Mouse (Mus musculus): Measurements from ENCODE around the gene Slc15a2. TPM values are rescaled to one million over a fixed set of nuclear protein-coding genes. Genes with fewer than 3 reads are reported as not detected.

Gene Slc15a2
- total RNA-seq, 2 experiments from 2014 or later = 30.1 to 32.1 TPM

DNA sequence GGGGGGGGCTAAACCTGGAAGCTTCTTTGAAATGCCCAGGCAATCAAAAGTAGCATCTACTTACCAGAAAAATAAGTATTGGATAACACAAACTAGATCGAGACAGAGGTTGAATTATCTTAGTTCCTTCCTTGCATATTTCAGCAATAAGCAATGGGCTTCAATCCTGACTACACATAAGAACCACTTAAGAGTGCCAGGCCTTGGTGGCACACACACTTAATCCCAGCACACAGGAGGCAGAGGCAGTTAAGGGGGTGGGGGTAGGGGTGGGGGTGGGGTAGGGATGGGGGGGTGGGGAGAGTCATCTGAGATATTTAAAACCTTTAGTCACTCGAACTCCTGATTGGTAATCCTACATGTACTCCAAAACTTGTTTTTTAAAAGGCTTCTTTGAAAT, 13.5 kb downstream of the Slc15a2 start:
- no peak for DNase-seq (ENCODE audit: low spot score in 2 of 2)
- intact Hi-C loops (cut with DNase I) = no loop called here

DNA sequence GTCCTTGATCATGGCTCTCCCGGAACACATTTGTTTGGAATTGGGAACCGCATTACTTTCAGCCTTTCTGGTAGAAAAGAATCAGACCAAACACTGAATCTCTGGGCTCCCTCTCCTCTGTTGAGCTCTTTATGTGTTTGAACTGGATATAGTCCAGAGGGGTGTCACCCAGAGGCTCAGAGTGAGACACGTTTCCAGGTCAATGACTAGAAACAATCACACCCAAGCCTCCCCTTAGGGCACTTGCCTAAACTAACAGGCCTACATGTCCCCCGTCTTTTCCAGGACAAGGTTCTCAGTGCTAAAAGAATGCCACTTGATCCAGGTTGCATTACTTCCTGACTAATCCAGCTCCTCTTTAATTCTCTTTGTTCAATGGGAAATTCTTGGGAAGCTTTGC, 13.9 kb downstream of the Slc15a2 start:
- intact Hi-C loops (cut with DNase I) = no loop called here
- peak in 1 of 2 experiments; percentile 29 for DNase-seq (ENCODE audit: low spot score in 2 of 2)

DNA sequence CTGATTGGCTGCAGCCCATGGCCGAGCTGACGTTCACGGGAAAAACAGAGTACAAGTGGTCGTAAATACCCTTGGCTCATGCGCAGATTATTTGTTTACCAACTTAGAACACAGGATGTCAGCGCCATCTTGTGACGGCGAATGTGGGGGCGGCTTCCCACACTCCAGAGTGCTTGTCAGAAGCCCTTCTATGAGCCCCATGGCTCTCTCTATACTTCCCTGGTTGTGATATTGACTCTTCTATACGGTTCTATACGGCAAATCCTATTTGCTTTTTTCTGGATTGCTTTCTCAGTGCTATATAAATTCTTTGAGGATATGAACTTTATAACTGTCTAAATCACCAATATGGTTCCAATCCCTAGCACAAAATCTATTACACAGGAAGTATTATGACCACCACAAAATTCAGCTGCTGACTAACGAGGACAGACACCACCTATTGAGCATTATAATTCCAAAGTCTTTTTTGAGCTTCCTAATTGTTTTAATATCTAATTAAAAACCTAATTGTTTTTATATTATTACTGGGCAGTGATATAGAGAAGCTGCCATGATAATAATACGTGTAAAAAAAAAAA, 14.5 kb downstream of the Slc15a2 start:
- intact Hi-C loops (cut with DNase I) = no loop called here
- no peak for DNase-seq (ENCODE audit: low spot score in 2 of 2)

DNA sequence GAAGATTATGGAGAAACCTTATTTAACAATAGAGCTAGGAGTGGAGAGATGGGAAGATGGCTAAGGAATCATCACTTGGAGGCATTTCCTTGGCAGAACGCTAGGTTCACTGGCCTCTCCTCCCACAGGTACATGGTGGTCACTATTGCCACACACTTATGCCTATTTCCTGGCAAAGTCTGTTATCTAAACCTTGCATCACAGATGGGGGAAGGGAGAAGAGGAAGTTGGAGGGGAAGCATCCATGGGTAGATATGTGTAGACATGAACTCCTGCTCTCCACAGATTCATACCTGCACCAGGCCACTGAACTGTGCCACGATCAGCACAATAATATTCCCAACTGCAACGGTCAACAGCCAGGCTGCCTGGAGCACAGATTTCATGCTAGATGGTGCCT, 32.8 kb downstream of the Slc15a2 start:
- intact Hi-C loops (cut with DNase I) = no loop called here
- DNase-seq (ENCODE audit: low spot score in 2 of 2) = no peak

DNA sequence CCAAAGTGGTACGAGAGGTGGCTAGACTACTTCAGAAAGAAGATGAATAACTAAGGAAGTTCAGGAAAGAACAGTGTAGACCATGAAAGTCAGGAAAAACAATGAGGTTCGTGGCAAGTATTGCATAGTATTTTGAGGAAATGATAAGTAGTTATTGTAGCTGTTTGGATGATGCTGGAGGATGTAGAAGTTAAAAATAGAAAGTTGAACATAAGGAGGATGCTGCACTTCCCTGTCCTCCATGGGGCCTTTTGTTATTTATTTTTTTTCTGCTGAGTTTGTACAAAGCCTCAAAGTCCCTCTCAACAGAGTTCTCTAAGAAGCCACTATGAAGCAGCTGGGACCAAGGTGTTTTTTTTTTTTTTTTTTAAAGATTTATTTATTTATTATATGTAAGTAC, 37.0 kb downstream of the Slc15a2 start:
- intact Hi-C loops (cut with DNase I) = no loop called here
- DNase-seq (ENCODE audit: low spot score in 2 of 2) = no peak

GRCm38 (mm10) chr16:36747068-36747467, 37.7 kb downstream of the Slc15a2 start:
- no peak for DNase-seq (ENCODE audit: low spot score in 2 of 2)
- intact Hi-C loops (cut with DNase I) = no loop called here

GRCm38 (mm10) chr16:36743580-36743979, 41.2 kb downstream of the Slc15a2 start:
- DNase-seq (ENCODE audit: low spot score in 2 of 2) = no peak
- intact Hi-C loops (cut with DNase I) = no loop called here

DNA sequence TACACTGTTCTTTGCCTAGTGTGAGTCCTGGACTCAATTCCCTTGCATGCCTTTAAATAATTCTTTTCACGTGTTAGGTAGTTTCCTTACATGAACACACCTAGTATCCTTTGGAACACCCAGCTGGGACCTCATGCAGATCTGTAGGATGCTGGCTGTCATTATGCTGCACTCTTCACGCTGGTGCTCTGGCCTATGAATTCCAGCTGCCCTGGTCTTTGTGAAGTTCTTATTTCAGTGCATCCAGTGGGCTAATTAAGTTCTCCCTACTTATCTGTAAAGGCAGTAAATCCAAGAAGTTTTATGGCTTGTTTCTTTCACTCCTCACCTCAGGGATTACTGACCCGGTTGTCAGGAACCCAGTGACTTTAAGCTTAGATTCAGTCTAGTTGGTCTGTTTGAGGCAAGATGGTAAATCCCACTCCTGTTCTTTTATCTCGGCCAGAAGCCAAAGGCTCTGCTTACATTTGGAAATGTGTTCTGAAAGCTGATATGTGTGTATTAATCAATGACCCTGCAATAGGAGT, 45.3 kb downstream of the Slc15a2 start:
- intact Hi-C loops (cut with DNase I) = no loop called here
- no peak for DNase-seq (ENCODE audit: low spot score in 2 of 2)

GRCm38 (mm10) chr16:36735421-36735820, 49.3 kb downstream of the Slc15a2 start:
- DNase-seq (ENCODE audit: low spot score in 2 of 2) = no peak

GRCm38 (mm10) chr16:36733827-36734226, 50.9 kb downstream of the Slc15a2 start:
- intact Hi-C loops (cut with DNase I) = no loop called here
- no peak for DNase-seq (ENCODE audit: low spot score in 2 of 2)

More at GRCm38 (mm10) chr16:36735421-36735820, 49.3 kb downstream of the Slc15a2 start:
- intact Hi-C loops (cut with DNase I) = no loop called here

- DNase-seq (ENCODE audit: low spot score in 2 of 2) = no peak
- intact Hi-C loops (cut with DNase I) = no loop called here
Measured at GRCm38 (mm10) chr16:36732572-36732971, 52.2 kb downstream of the Slc15a2 start.

GRCm38 (mm10) chr16:36728959-36729358, 55.8 kb downstream of the Slc15a2 start:
- intact Hi-C loops (cut with DNase I) = loop anchor here (10.0 kb wide), 1 partner anchor 254 kb away; no protein-coding TSS in a partner anchor
- DNase-seq (ENCODE audit: low spot score in 2 of 2) = no peak

GRCm38 (mm10) chr16:36723880-36724443, 60.8 kb downstream of the Slc15a2 start:
- peak; percentile 5 to 15 for DNase-seq (ENCODE audit: low spot score in 2 of 2)
- intact Hi-C loops (cut with DNase I) = loop anchor here (2.0 to 10.0 kb wide), 2 partner anchors 93 to 249 kb away; no protein-coding TSS in a partner anchor

DNA sequence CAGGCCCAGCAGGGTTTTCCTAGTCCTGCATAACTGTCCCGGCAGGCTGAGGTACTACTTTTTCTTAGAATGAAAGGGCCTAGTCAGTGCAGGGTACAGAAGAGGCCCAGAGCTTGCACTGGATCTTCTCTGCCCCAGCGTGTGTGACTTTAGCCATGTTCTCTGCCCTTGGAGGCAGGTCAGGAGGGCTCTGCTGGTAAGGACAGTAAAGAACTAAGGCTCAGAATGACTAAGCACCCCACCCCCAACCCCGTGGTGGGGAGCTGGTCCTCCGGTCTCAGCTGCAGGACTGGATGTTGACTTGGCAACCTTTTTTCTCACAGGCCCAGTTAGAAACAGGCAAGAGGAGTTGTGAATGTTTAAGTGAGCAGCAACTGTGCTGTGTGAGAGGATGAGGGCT, 62.0 kb downstream of the Slc15a2 start:
- intact Hi-C loops (cut with DNase I) = loop anchor here (10.0 kb wide), 1 partner anchor 248 kb away; no protein-coding TSS in a partner anchor
- DNase-seq (ENCODE audit: low spot score in 2 of 2) = no peak

GRCm38 (mm10) chr16:36720194-36721055, 64.3 kb downstream of the Slc15a2 start:
- intact Hi-C loops (cut with DNase I) = loop anchor here (10.0 kb wide), 1 partner anchor 246 kb away; no protein-coding TSS in a partner anchor

DNA sequence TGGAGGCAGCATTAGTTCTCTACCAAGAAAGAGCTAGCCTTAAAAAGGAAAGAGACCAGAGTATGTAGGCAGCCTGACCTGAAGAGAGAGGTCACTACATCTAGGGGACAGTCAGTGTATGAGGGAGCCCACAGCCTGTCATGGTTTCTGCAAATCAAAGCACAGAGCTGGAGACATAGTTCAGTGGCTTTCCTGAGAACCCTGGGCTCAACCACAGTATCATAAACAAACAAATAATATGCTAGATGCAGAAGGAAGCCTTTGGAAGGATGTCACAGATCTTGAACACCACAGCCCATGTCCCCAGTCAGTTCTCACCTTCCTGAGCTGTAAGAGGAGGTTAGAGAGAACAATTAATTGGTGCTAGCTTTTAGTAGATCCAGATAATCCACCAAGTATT, 66.1 kb downstream of the Slc15a2 start:
- no peak for DNase-seq (ENCODE audit: low spot score in 2 of 2)
- intact Hi-C loops (cut with DNase I) = no loop called here

More at GRCm38 (mm10) chr16:36720194-36721055, 64.3 kb downstream of the Slc15a2 start:
- no peak for DNase-seq (ENCODE audit: low spot score in 2 of 2)

DNA sequence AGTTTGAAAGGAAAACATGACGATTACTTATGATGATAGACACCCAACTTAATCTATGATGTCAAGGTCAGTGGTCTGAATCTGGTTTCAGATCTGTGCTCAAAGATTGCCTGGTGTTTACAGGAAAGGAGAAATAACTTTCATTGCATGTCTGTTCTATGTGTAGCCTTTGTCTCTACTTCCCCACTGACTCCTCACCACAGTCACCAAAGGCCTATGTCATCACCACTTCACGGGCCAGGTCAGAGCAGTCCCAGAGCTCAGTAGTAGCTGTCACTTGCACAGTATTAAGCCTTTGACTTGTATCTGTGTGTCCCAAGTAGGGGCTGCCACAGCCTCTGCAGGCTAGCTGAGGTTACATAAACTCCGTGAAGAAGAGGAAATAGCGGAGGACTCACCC, 67.3 kb downstream of the Slc15a2 start:
- intact Hi-C loops (cut with DNase I) = no loop called here

GRCm38 (mm10) chr16:36711760-36712159, 73.0 kb downstream of the Slc15a2 start:
- intact Hi-C loops (cut with DNase I) = no loop called here

More for the DNA sequence above, 67.3 kb downstream of the Slc15a2 start:
- DNase-seq (ENCODE audit: low spot score in 2 of 2) = no peak

DNA sequence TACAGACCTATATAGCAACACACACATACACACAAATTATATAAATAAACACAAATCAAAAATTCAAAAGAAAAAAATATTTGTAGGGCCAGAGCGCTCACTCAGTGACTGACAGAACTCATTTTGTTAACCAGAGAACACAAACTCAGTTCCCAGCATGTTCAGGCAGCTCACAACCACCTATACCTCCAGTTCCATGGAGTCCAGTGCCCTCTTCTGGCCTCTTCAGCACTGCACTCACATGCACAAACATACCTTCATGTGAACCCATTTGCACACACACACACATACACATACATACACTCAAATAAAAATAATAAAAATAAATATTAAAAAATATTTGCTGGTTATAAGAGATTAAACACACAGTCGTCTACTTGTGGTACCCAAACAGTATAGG, 74.0 kb downstream of the Slc15a2 start:
- intact Hi-C loops (cut with DNase I) = no loop called here
- DNase-seq (ENCODE audit: low spot score in 2 of 2) = no peak

More at GRCm38 (mm10) chr16:36711760-36712159, 73.0 kb downstream of the Slc15a2 start:
- no peak for DNase-seq (ENCODE audit: low spot score in 2 of 2)

- intact Hi-C loops (cut with DNase I) = no loop called here
Measured at GRCm38 (mm10) chr16:36709405-36709804, 75.4 kb downstream of the Slc15a2 start.

More at GRCm38 (mm10) chr16:36709405-36709804, 75.4 kb downstream of the Slc15a2 start:
- no peak for DNase-seq (ENCODE audit: low spot score in 2 of 2)
